Mouse (Mus musculus): ENCODE results near the gene Akap13.

- TF ChIP-seq POLR2A (IDR thresholded peaks at IDR 0.05; ENCODE audit: extremely low read depth, insufficient read depth, low read length) (no peak), CTCF (IDR thresholded peaks at IDR 0.05; ENCODE audit: low read depth, low read length) (no peak)
These were observed 201.6 kb downstream of the Akap13 start for GRCm38 (mm10) chr7:75656896-75657295.
